Mouse (Mus musculus) bone marrow macrophage, adult 2 months (primary cell): ENCODE measurements around the gene Actr3b. TPM values are rescaled to one million over a fixed set of nuclear protein-coding genes. Genes with fewer than 3 reads are reported as not detected.

Experiments used
- H3K27ac ChIP-seq: 2 replicates; pipeline ENCODE4 v1.5.1; 2012; ENCODE audit warnings: low read depth, low read length; ENCODE audit not compliant: insufficient read depth
- H3K4me1 ChIP-seq: 2 replicates; pipeline ENCODE4 v1.6.1; 2012; ENCODE audit warnings: low read length; ENCODE audit not compliant: control insufficient read depth, insufficient read depth
- H3K4me3 ChIP-seq: 2 replicates; pipeline ENCODE4 v1.5.1; 2012; ENCODE audit warnings: mild to moderate bottlenecking, low read length, moderate library complexity; ENCODE audit not compliant: insufficient read depth
- CTCF ChIP-seq: IDR thresholded peaks from 2 replicates; pipeline ENCODE4 v1.5.1; 2012; ENCODE audit warnings: low read depth, mild to moderate bottlenecking, low read length, moderate library complexity
- POLR2A ChIP-seq: IDR thresholded peaks from 2 replicates; pipeline ENCODE4 v1.6.1; 2012; ENCODE audit warnings: mild to moderate bottlenecking, low read depth, low read length, borderline replicate concordance
- polyA plus RNA-seq: library from polyadenylated mRNA; stranded (reverse); fragments of >200 nt; gene quantifications from 2 replicates; pipeline ENCODE4 v1.2.4, GENCODE M21; 2012; ENCODE audit not compliant: missing spikeins, insufficient read depth, insufficient read length

The Actr3b gene
- polyA plus RNA-seq, 1 experiment = not detected

- no peak overlapping the region for H3K27ac ChIP-seq
- H3K4me1 ChIP-seq = no peaks in the 10 kb centered on the region
Measured at GRCm38 (mm10) chr5:25886708-25887107, 126.9 kb downstream of the Actr3b start.

GRCm38 (mm10) chr5:25889746-25890382 is 130.1 kb downstream of the Actr3b start:
- Histone ChIP-seq H3K4me3 (no peak overlapping the region), H3K27ac (no peak overlapping the region), H3K4me1 (no peaks in the 10 kb centered on the region)
- no peak for TF ChIP-seq POLR2A
- TF ChIP-seq CTCF = no peak

More at GRCm38 (mm10) chr5:25886708-25887107, 126.9 kb downstream of the Actr3b start:
- H3K4me3 ChIP-seq = no peak overlapping the region
- no peak for TF ChIP-seq CTCF
- TF ChIP-seq POLR2A = no peak

- no peak overlapping the region for H3K27ac ChIP-seq
- H3K4me1 ChIP-seq = no peaks in the 10 kb centered on the region
- TF ChIP-seq POLR2A = no peak
- no peak for TF ChIP-seq CTCF
- H3K4me3 ChIP-seq = no peak overlapping the region
Measured at GRCm38 (mm10) chr5:25891321-25891720, 131.5 kb downstream of the Actr3b start.

Other genes with a start within 250 kb of the Actr3b start
- gene Cct8l1, start 243.9 kb upstream of the Actr3b start, polyA plus RNA-seq = not detected in 2 replicates
- 3.6 and 4.2 TPM in 2 replicates for gene Xrcc2, start 54.2 kb upstream of the Actr3b start, polyA plus RNA-seq
- gene Gm21663, start 182.4 kb downstream of the Actr3b start, polyA plus RNA-seq = not detected in 2 replicates
- not detected in 2 replicates for gene Gm21671, start 194.4 kb downstream of the Actr3b start, polyA plus RNA-seq
- gene Gm21680, start 212.7 kb downstream of the Actr3b start, polyA plus RNA-seq = not detected in 2 replicates
- 0.44 TPM in 1 of 2 replicates, not detected in the other for gene Gm21698, start 228.7 kb downstream of the Actr3b start, polyA plus RNA-seq
- gene Gm1979, start 244.8 kb downstream of the Actr3b start, polyA plus RNA-seq = not detected in 2 replicates